Mouse (Mus musculus) kidney, adult 2 months (tissue): ENCODE results near the gene Snx32. TPM values are rescaled to one million over a fixed set of nuclear protein-coding genes. Genes with fewer than 3 reads are reported as not detected.

Experiments
- DNase-seq: peaks from one replicate; pipeline ENCODE4 v3.0.0; 2021
- H3K27ac ChIP-seq: fragments of 200-500 bp; 2 replicates; pipeline ENCODE4 v1.5.1; 2012; ENCODE audit warnings: low read depth, low read length, control low read depth, inconsistent platforms; ENCODE audit not compliant: insufficient read depth
- H3K27me3 ChIP-seq: fragments of 200-500 bp; replicated peaks from 2 replicates; pipeline ENCODE4 v1.6.1; 2012; ENCODE audit warnings: mild to moderate bottlenecking, moderate library complexity, low read length, inconsistent platforms; ENCODE audit not compliant: control insufficient read depth, insufficient read depth
- H3K36me3 ChIP-seq: fragments of 200-500 bp; 2 replicates; pipeline ENCODE4 v1.6.1; 2012; ENCODE audit warnings: mild to moderate bottlenecking, moderate library complexity, low read length, inconsistent platforms; ENCODE audit not compliant: control insufficient read depth, insufficient read depth
- H3K4me1 ChIP-seq: fragments of 200-500 bp; 2 replicates; pipeline ENCODE4 v1.6.1; 2011; ENCODE audit warnings: low read length; ENCODE audit not compliant: control insufficient read depth, insufficient read depth
- H3K4me3 ChIP-seq: fragments of 200-500 bp; 2 replicates; pipeline ENCODE4 v1.5.1; 2011; ENCODE audit warnings: mild to moderate bottlenecking, low read depth, low read length, control low read depth; ENCODE audit not compliant: insufficient read depth
- CTCF ChIP-seq: fragments of 200-500 bp; conservative IDR thresholded peaks from 2 replicates; pipeline ENCODE4 v1.5.1; 2011; ENCODE audit warnings: low read depth, mild to moderate bottlenecking, control low read depth, low read length, moderate library complexity, mixed read lengths; ENCODE audit not compliant: insufficient read depth, insufficient read length
- POLR2A ChIP-seq: fragments of 200-500 bp; IDR thresholded peaks from one replicate; pipeline ENCODE4 v1.6.1; 2011; ENCODE audit warnings: low read depth, low read length, control low read depth
- WGBS: fragments of 180-500 bp; shearing (Covaris S2); methylation state at CpG from one replicate; pipeline ENCODE4 v1.1.7; 2018; 5-methylcytosine and 5-hydroxymethylcytosine counted together
- polyA plus RNA-seq: library from polyadenylated mRNA; depleted of rRNA; stranded (reverse); fragments of >200 nt; gene quantifications from 2 replicates; pipeline ENCODE4 v1.2.3, GENCODE M21; 2012; rRNA removed

The Snx32 gene
- polyA plus RNA-seq, 1 experiment = 14.7 TPM

GRCm38 (mm10) chr19:5445747-5446146, 64.6 kb downstream of the Snx32 start:
- TF ChIP-seq CTCF (no peak), POLR2A (no peak)
- Histone ChIP-seq H3K4me3 (no peak overlapping the region), H3K27ac (no peak overlapping the region), H3K27me3 (peaks cover 4% of the 10 kb centered on the region), H3K4me1 (0 out of 2 replicates have a peak, but pooled peaks cover 10% of the 10 kb centered on the region), H3K36me3 (no peaks in the 10 kb centered on the region)
- 96% methylated on average over 5 of the region's 5 CpGs for WGBS
- no peak for DNase-seq

GRCm38 (mm10) chr19:5444954-5445353, 65.4 kb downstream of the Snx32 start:
- H3K4me3 ChIP-seq = no peak overlapping the region
- peak; percentile 74 for DNase-seq
- H3K36me3 ChIP-seq = no peaks in the 10 kb centered on the region
- H3K27me3 ChIP-seq = peaks cover 4% of the 10 kb centered on the region
- H3K4me1 ChIP-seq = 0 out of 2 replicates have a peak, but pooled peaks cover 10% of the 10 kb centered on the region
- no peak for TF ChIP-seq CTCF
- TF ChIP-seq POLR2A = no peak
- H3K27ac ChIP-seq = no peak overlapping the region
- 14% methylated on average over 7 of the region's 7 CpGs for WGBS

DNA sequence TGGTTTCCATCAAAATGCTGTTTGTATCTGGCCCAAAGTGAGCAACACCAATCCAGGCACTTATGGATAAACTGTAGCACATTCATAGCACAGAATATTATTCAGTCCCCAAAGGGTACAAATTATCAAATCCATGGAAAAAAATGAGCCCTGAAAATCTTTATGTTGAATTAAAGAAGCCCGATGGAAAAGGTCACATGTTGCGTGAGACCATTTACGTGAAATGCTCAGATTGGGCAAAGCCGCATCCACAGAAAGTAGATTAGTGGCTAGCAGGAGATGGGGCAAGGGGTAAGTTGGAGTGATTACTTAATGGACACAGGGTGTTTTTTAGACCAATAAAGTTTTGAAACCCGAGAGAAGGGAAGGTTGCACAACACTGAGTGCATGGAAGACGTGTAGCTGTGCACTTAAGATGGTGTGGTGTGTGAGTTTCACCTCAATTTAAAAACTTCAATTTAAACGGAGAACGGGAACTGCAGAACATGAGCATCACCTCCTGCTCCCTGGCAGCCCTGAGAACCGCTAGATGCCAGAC, 65.9 kb downstream of the Snx32 start:
- Histone ChIP-seq H3K27me3 (peaks cover 4% of the 10 kb centered on the region), H3K4me1 (0 out of 2 replicates have a peak, but pooled peaks cover 10% of the 10 kb centered on the region), H3K36me3 (no peaks in the 10 kb centered on the region), H3K4me3 (no peak overlapping the region), H3K27ac (no peak overlapping the region)
- 58% methylated on average over 9 of the region's 9 CpGs for WGBS
- TF ChIP-seq POLR2A = no peak
- no peak for TF ChIP-seq CTCF
- no peak for DNase-seq

Other genes starting within 250 kb of the Snx32 start
- gene Pacs1, start 237.4 kb downstream of the Snx32 start, polyA plus RNA-seq = 14.3 and 16.1 TPM in 2 replicates
- 95.8 and 109 TPM in 2 replicates for gene Sf3b2, start 215.1 kb downstream of the Snx32 start, polyA plus RNA-seq
- gene Gal3st3, start 212.2 kb downstream of the Snx32 start, polyA plus RNA-seq = 0.28 and 0.43 TPM in 2 replicates
- 0.08 TPM in 1 of 2 replicates, not detected in the other for gene Catsper1, start 174.8 kb downstream of the Snx32 start, polyA plus RNA-seq
- 0.52 and 1.5 TPM in 2 replicates for gene Cst6, start 161.0 kb downstream of the Snx32 start, polyA plus RNA-seq
- 17.8 and 22.0 TPM in 2 replicates for gene Eif1ad, start 143.8 kb downstream of the Snx32 start, polyA plus RNA-seq
- gene Banf1, start 143.4 kb downstream of the Snx32 start, polyA plus RNA-seq = 106 and 146 TPM in 2 replicates
- gene Sart1, start 121.8 kb downstream of the Snx32 start, polyA plus RNA-seq = 20.2 and 27.4 TPM in 2 replicates
- gene Tsga10ip, start 108.0 kb downstream of the Snx32 start, polyA plus RNA-seq = 0.06 and 0.27 TPM in 2 replicates
- 124 and 150 TPM in 2 replicates for gene Drap1, start 85.6 kb downstream of the Snx32 start, polyA plus RNA-seq
- gene AI837181, start 85.4 kb downstream of the Snx32 start, polyA plus RNA-seq = 71.4 and 78.4 TPM in 2 replicates
- 0.07 and 0.27 TPM in 2 replicates for gene Fosl1, start 63.0 kb downstream of the Snx32 start, polyA plus RNA-seq
- gene Ccdc85b, start 52.6 kb downstream of the Snx32 start, polyA plus RNA-seq = 5.0 and 5.8 TPM in 2 replicates
- 99.5 and 117 TPM in 2 replicates for gene Fibp, start 49.9 kb downstream of the Snx32 start, polyA plus RNA-seq
- 1.1 and 4.7 TPM in 2 replicates for gene Ctsw, start 42.0 kb downstream of the Snx32 start, polyA plus RNA-seq
- gene Efemp2, start 36.6 kb downstream of the Snx32 start, polyA plus RNA-seq = 43.6 and 50.8 TPM in 2 replicates
- 29.8 and 35.1 TPM in 2 replicates for gene Mus81, start 22.1 kb downstream of the Snx32 start, polyA plus RNA-seq
- 395 and 413 TPM in 2 replicates for gene Cfl1, start 20.1 kb downstream of the Snx32 start, polyA plus RNA-seq
- gene 1700020D05Rik, start 6.8 kb downstream of the Snx32 start, polyA plus RNA-seq = 0.62 and 0.69 TPM in 2 replicates
- gene Ovol1, start 50.1 kb upstream of the Snx32 start, polyA plus RNA-seq = 9.0 and 10.4 TPM in 2 replicates
- gene Ap5b1, start 57.5 kb upstream of the Snx32 start, polyA plus RNA-seq = 10.2 and 13.3 TPM in 2 replicates
- gene Rnaseh2c, start 91.3 kb upstream of the Snx32 start, polyA plus RNA-seq = 55.1 and 62.3 TPM in 2 replicates
- gene Kat5, start 99.7 kb upstream of the Snx32 start, polyA plus RNA-seq = 60.3 and 67.4 TPM in 2 replicates
- gene Rela, start 126.9 kb upstream of the Snx32 start, polyA plus RNA-seq = 58.2 and 59.9 TPM in 2 replicates
- 35.4 and 36.9 TPM in 2 replicates for gene Sipa1, start 153.2 kb upstream of the Snx32 start, polyA plus RNA-seq
- 72.2 and 83.9 TPM in 2 replicates for gene Map3k11, start 178.2 kb upstream of the Snx32 start, polyA plus RNA-seq
- gene Pcnx3, start 178.4 kb upstream of the Snx32 start, polyA plus RNA-seq = 88.8 and 108 TPM in 2 replicates
- 0.08 and 0.13 TPM in 2 replicates for gene Kcnk7, start 193.8 kb upstream of the Snx32 start, polyA plus RNA-seq
- 19.3 and 20.1 TPM in 2 replicates for gene Ehbp1l1, start 215.8 kb upstream of the Snx32 start, polyA plus RNA-seq
- gene Fam89b, start 219.1 kb upstream of the Snx32 start, polyA plus RNA-seq = 93.8 and 122 TPM in 2 replicates
- gene Ltbp3, start 230.4 kb upstream of the Snx32 start, polyA plus RNA-seq = 52.8 and 61.8 TPM in 2 replicates